Mouse (Mus musculus) lung, postnatal 0 days (tissue): ENCODE measurements around the gene Ugt2a1. TPM values are rescaled to one million over a fixed set of nuclear protein-coding genes. Genes with fewer than 3 reads are reported as not detected.
"Not testable (repeated sequence)": the region's sequence is repeated elsewhere in the genome, so short reads cannot be mapped to it uniquely, and the experiment has no call there.

ENCODE experiments used
- ATAC-seq: fragments of 200-750 bp; cut with Nextera tagmentation; 2 replicates; pipeline ENCODE4 v1.8.0; 2017; ENCODE audit warnings: moderate library complexity
- DNase-seq: peaks from one replicate; pipeline ENCODE4 v3.0.0-alpha.2; 2016; ENCODE audit warnings: low spot score
- H3K27ac ChIP-seq: fragments of 300-500 bp; sonication (generic); 2 replicates; pipeline ENCODE4 v1.5.1; 2014; ENCODE audit warnings: antibody characterized with exemption, mild to moderate bottlenecking, low read length, mixed read lengths
- H3K27me3 ChIP-seq: fragments of 300-500 bp; sonication (generic); replicated peaks from 2 replicates; pipeline ENCODE4 v1.6.1; 2014; ENCODE audit warnings: low read length, mixed read lengths; ENCODE audit not compliant: insufficient read depth
- H3K36me3 ChIP-seq: fragments of 300-500 bp; sonication (generic); 2 replicates; pipeline ENCODE4 v1.6.1; 2014; ENCODE audit warnings: low read length, mixed read lengths; ENCODE audit not compliant: insufficient read depth
- H3K4me1 ChIP-seq: fragments of 300-500 bp; sonication (generic); 2 replicates; pipeline ENCODE4 v1.6.1; 2014; ENCODE audit warnings: antibody characterized with exemption, low read depth, low read length, mixed read lengths; ENCODE audit not compliant: insufficient read depth
- H3K4me2 ChIP-seq: fragments of 300-500 bp; sonication (generic); replicated peaks from 2 replicates; pipeline ENCODE4 v1.6.1; 2014; ENCODE audit warnings: low read depth, mild to moderate bottlenecking, low read length, moderate library complexity, mixed read lengths
- H3K4me3 ChIP-seq: fragments of 300-500 bp; sonication (generic); 2 replicates; pipeline ENCODE4 v1.5.1; 2014; ENCODE audit warnings: low read depth, low read length
- H3K9ac ChIP-seq: fragments of 300-500 bp; sonication (generic); replicated peaks from 2 replicates; pipeline ENCODE4 v1.6.1; 2014; ENCODE audit warnings: low read depth, mild to moderate bottlenecking
- H3K9me3 ChIP-seq: fragments of 300-500 bp; sonication (generic); 2 replicates; pipeline ENCODE4 v1.6.1; 2016; ENCODE audit warnings: low read length, mixed read lengths
- CTCF ChIP-seq: IDR thresholded peaks from 2 replicates; pipeline ENCODE4 v1.5.1; 2016; ENCODE audit warnings: antibody characterized with exemption, mild to moderate bottlenecking
- EP300 ChIP-seq: IDR thresholded peaks from 2 replicates; pipeline ENCODE4 v1.6.1; 2016; ENCODE audit warnings: antibody characterized with exemption, mild to moderate bottlenecking, control low read depth
- WGBS: fragments of 180-500 bp; shearing (Covaris S2); extraction: QIAGEN DNeasy Blood & Tissue Kit; methylation state at CpG from one replicate; pipeline ENCODE4 v1.1.7; 2014; 5-methylcytosine and 5-hydroxymethylcytosine counted together
- polyA plus RNA-seq: library from polyadenylated mRNA; unstranded; fragments of >200 nt; fragmentation: Nextera tagmentation; extraction: Ambion mirVana; gene quantifications from 2 replicates; pipeline ENCODE4 v1.2.1, GENCODE M21; 2015

The Ugt2a1 gene
- polyA plus RNA-seq, 1 experiment from 2014 or later, result not detected

DNA sequence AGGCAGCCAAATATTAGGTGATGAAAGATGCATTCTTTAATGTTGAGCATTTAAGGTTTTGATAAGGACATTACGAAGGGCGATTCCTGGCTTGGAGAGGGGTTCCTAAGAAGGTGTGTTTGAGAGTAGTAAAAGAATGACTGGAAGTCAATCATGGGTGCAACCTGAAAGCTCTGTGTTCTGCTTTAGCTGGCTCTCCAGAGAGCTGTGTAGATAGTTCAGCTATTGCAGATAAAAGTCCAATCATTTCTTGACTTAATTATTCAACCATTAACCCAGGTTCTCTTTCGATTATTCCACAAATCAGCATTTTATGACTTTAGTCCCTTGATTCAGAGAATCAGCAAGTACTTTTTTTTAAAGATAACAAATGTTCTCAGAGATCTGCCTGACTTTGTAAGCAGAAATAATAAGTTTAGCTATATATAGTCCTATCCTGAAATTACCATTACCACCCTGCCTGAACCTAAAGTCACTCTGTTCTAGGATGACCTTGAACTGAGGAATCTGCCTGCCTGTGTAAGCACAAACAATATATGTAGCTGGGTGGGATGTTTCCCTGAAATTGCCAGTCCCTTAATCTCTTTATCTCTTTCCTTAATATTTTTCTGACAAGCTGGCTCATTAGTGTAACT lies 34.3 kb downstream of the Ugt2a1 start:
- Histone ChIP-seq H3K9me3 (no peaks in the 10 kb centered on the region), H3K27me3 (no peaks in the 10 kb centered on the region), H3K4me3 (no peak overlapping the region), H3K9ac (no peak overlapping the region), H3K4me1 (no peaks in the 10 kb centered on the region), H3K4me2 (no peak overlapping the region), H3K27ac (no peak overlapping the region), H3K36me3 (no peaks in the 10 kb centered on the region)
- ATAC-seq (no peak), DNase-seq (no peak)
- 80% methylated on average over 3 of the region's 3 CpGs for WGBS
- TF ChIP-seq CTCF (no peak), EP300 (no peak)

DNA sequence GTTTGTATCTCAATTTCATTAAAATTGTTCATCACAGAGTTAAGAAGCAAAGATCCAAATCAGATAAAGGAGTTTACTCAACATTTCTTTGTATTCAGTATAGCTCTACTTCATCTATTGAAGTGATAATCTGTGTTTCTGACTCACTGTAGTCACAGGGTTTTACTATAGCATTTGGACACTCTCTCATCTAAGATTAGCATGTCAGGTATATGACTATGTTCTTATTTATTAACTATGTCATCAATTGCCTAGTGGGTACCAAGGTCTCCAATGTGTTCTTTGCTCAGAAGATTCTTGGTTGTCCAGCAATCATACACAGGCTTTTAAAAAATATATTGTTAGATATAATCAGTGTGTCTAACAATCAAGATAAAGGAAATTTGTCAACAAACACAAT lies 35.2 kb downstream of the Ugt2a1 start:
- Histone ChIP-seq H3K36me3 (no peaks in the 10 kb centered on the region), H3K4me2 (no peak overlapping the region), H3K4me1 (no peaks in the 10 kb centered on the region), H3K27ac (no peak overlapping the region), H3K9me3 (no peaks in the 10 kb centered on the region), H3K9ac (no peak overlapping the region), H3K4me3 (no peak overlapping the region), H3K27me3 (no peaks in the 10 kb centered on the region)
- DNase-seq, result no peak
- no peak for TF ChIP-seq EP300
- no peak for TF ChIP-seq CTCF
- ATAC-seq, result no peak

DNA sequence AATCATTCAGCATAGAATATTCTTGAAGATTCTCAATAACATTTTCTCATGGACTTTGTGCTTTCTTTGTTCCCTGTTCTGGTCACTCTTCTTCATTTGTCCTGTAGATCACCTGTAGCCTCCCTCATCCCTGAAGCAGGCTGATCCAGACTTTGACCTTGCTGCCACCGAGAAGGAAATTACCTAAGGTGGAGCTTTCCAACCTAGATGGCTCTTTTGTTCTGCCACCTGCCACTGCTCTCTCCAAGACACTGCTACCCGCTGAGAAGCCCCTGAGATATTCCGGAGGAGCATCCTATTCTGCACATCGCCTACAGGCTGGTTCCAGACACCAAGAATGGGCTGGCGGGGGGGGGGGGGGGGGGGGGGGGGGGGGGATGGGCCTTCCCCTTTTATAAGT lies 38.2 kb downstream of the Ugt2a1 start:
- H3K27me3 ChIP-seq, H3K4me2 ChIP-seq, H3K36me3 ChIP-seq, H3K4me3 ChIP-seq, ATAC-seq, DNase-seq, H3K4me1 ChIP-seq, H3K9me3 ChIP-seq, H3K27ac ChIP-seq, H3K9ac ChIP-seq: not testable (repeated sequence)
- 78% methylated on average over 4 of the region's 5 CpGs for WGBS

DNA sequence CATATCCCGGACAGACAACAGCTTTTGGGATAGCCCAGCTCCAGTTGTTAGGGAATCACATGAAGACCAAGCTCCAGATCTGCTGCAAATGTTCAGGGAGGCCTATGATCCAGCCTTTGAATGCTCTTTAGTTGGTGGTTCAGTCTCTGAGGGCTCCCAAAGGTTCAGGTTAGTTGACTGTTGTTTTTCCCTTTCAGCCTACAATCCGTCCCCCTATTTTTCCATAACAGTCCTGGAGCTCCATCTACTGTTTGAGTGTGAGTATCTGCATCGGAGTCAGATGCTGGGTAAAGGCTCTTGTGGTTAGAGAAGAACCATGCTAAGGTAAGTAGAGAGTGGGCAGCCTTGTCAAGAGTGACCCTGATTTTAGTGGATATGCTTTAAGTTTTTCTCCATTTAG lies 54.4 kb downstream of the Ugt2a1 start:
- Histone ChIP-seq H3K4me2 (no peak overlapping the region), H3K4me1 (no peaks in the 10 kb centered on the region), H3K36me3 (no peaks in the 10 kb centered on the region), H3K9ac (no peak overlapping the region), H3K9me3 (no peaks in the 10 kb centered on the region), H3K27me3 (no peaks in the 10 kb centered on the region), H3K4me3 (no peak overlapping the region), H3K27ac (no peak overlapping the region)
- 38% methylated on average over 3 of the region's 3 CpGs for WGBS
- peak; percentile 53 for TF ChIP-seq CTCF
- no peak for TF ChIP-seq EP300
- ATAC-seq (no peak), DNase-seq (peak; percentile 9)

DNA sequence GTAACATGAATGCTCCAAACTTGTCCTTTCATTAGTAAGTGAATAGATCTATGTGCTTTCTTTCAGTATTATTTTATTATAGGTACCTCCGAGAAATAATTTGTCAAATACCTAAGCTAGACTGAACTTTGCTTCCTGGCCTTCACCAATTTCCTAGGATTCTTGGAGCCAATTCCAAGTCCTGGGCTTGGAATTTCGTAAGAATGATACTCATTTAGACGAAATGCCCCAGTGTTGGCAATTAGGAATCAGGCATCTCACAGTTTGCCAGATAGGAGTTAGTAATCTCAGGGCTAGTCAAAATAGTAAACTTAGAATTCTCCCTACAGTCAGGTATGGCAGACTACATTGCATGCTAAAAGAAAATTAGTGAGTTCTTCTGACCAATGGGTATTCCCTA lies 65.0 kb downstream of the Ugt2a1 start:
- no peak for TF ChIP-seq CTCF
- TF ChIP-seq EP300, result no peak
- H3K9me3 ChIP-seq, result no peaks in the 10 kb centered on the region
- no peak overlapping the region for H3K4me3 ChIP-seq
- no peak overlapping the region for H3K27ac ChIP-seq
- WGBS, result 67% methylated on average over 3 of the region's 3 CpGs
- no peak overlapping the region for H3K4me2 ChIP-seq
- no peak overlapping the region for H3K9ac ChIP-seq
- ATAC-seq, result no peak
- H3K4me1 ChIP-seq, result no peaks in the 10 kb centered on the region
- H3K27me3 ChIP-seq, result no peaks in the 10 kb centered on the region
- no peak for DNase-seq
- no peaks in the 10 kb centered on the region for H3K36me3 ChIP-seq

DNA sequence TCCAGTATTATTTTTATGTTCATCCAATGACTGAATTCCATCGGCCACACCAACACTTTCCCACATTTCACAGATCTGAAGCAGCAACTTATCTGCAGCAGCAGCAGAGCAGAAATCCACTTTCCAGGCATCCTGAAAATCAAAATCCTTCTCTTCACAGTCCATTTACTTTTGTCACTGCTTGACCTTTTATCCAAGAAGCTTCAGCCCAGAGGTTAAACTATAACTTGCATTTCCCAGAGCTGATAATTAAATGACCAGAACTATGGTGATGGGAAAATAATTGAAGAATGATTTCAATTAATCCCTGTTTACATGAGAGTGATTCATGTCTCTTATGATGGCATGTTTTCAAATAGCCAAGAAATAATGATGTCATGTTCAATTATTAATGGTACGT lies 66.6 kb downstream of the Ugt2a1 start, which contains the start of gene Ugt2b38:
Ugt2b38 (minus strand) TSS at position 163 of the 400 bp plus-strand sequence.
- 86% methylated on average over 1 of the region's 2 CpGs for WGBS
- not testable (repeated sequence) for H3K27me3 ChIP-seq

More for the DNA sequence above, 66.6 kb downstream of the Ugt2a1 start, which contains the start of gene Ugt2b38:
- not testable (repeated sequence) for H3K27ac ChIP-seq, H3K4me3 ChIP-seq, ATAC-seq, H3K4me1 ChIP-seq, H3K4me2 ChIP-seq, H3K9ac ChIP-seq, H3K36me3 ChIP-seq, DNase-seq, H3K9me3 ChIP-seq

Other genes starting within 250 kb of the Ugt2a1 start
- gene Ugt2b37, start 236.1 kb downstream of the Ugt2a1 start, polyA plus RNA-seq, result not detected in 2 replicates
- not detected in 2 replicates for gene Ugt2a3, start 153.7 kb downstream of the Ugt2a1 start, polyA plus RNA-seq
- not detected in 2 replicates for gene Ugt2b38, start 66.7 kb downstream of the Ugt2a1 start, polyA plus RNA-seq
- gene Ugt2a2, start 8.6 kb downstream of the Ugt2a1 start, polyA plus RNA-seq, result not detected in 2 replicates
- not detected in 2 replicates for gene Gm43638, start 4.1 kb downstream of the Ugt2a1 start, polyA plus RNA-seq
- gene Sult1b1, start 47.3 kb upstream of the Ugt2a1 start, polyA plus RNA-seq, result not detected in 2 replicates
- 0.14 and 0.21 TPM in 2 replicates for gene Sult1d1, start 78.2 kb upstream of the Ugt2a1 start, polyA plus RNA-seq
- gene Sult1e1, start 100.7 kb upstream of the Ugt2a1 start, polyA plus RNA-seq, result not detected in 2 replicates
- 0.11 and 10.3 TPM in 2 replicates for gene Csn1s1, start 175.3 kb upstream of the Ugt2a1 start, polyA plus RNA-seq
- gene Csn2, start 208.8 kb upstream of the Ugt2a1 start, polyA plus RNA-seq, result 0.35 and 46.5 TPM in 2 replicates